Mouse (Mus musculus) layer of hippocampus, adult 2 months (tissue): ENCODE measurements around the gene Igfbp1. TPM values are rescaled to one million over a fixed set of nuclear protein-coding genes. Genes with fewer than 3 reads are reported as not detected.

Experiments used
- DNase-seq, 2 experiments: peaks; one replicate each; pipeline ENCODE4 v3.0.0; 2022; ENCODE audit warnings: low spot score in 2 of 2
- H3K27ac ChIP-seq: fragments of 200-600 bp; 2 replicates; pipeline ENCODE4 v1.8.1; 2022
- H3K4me3 ChIP-seq: fragments of 200-600 bp; 2 replicates; pipeline ENCODE4 v1.8.1; 2022; ENCODE audit warnings: mild to moderate bottlenecking
- CTCF ChIP-seq: fragments of 200-600 bp; conservative IDR thresholded peaks from 2 replicates; pipeline ENCODE4 v1.8.1; 2022; ENCODE audit warnings: antibody characterized with exemption, mild to moderate bottlenecking, moderate library complexity
- total RNA-seq, 2 experiments: library from RNA; stranded (reverse); gene quantifications; 2 replicates each; pipeline ENCODE4 v1.2.3; 2021

The Igfbp1 gene
- total RNA-seq, 2 experiments from 2014 or later: 0.23 TPM; not detected in 1

- Histone ChIP-seq H3K4me3 (no peak overlapping the region), H3K27ac (peak overlapping the region; percentile 82)
- TF ChIP-seq CTCF: 0 out of 2 replicates have a peak, but pooled peaks have one; percentile 14
Measured at GRCm38 (mm10) chr11:7226200-7226599, 28.6 kb downstream of the Igfbp1 start.

GRCm38 (mm10) chr11:7226810-7227550 lies 29.4 kb downstream of the Igfbp1 start:
- H3K4me3 ChIP-seq: no peak overlapping the region
- TF ChIP-seq CTCF: no peak
- peak overlapping the region; percentile 70 for H3K27ac ChIP-seq
- no peak for DNase-seq

More at GRCm38 (mm10) chr11:7226200-7226599, 28.6 kb downstream of the Igfbp1 start:
- peak; percentile 75 to 81 for DNase-seq

GRCm38 (mm10) chr11:7228107-7228506 lies 30.5 kb downstream of the Igfbp1 start:
- no peak for TF ChIP-seq CTCF
- DNase-seq: no peak

GRCm38 (mm10) chr11:7230000-7230399 lies 32.4 kb downstream of the Igfbp1 start:
- Histone ChIP-seq H3K4me3 (no peak overlapping the region), H3K27ac (no peak overlapping the region)
- TF ChIP-seq CTCF: no peak
- no peak for DNase-seq

More at GRCm38 (mm10) chr11:7228107-7228506, 30.5 kb downstream of the Igfbp1 start:
- Histone ChIP-seq H3K4me3 (no peak overlapping the region), H3K27ac (no peak overlapping the region)

GRCm38 (mm10) chr11:7231958-7232357 lies 34.4 kb downstream of the Igfbp1 start:
- Histone ChIP-seq H3K27ac (no peak overlapping the region), H3K4me3 (no peak overlapping the region)
- no peak for DNase-seq
- no peak for TF ChIP-seq CTCF

- no peak overlapping the region for H3K4me3 ChIP-seq
- no peak overlapping the region for H3K27ac ChIP-seq
- DNase-seq: no peak
- TF ChIP-seq CTCF: no peak
Measured at GRCm38 (mm10) chr11:7233333-7233732, 35.8 kb downstream of the Igfbp1 start.

- Histone ChIP-seq H3K27ac (no peak overlapping the region), H3K4me3 (no peak overlapping the region)
- TF ChIP-seq CTCF: no peak
- no peak for DNase-seq
Measured at GRCm38 (mm10) chr11:7234436-7234835, 36.9 kb downstream of the Igfbp1 start.

GRCm38 (mm10) chr11:7234981-7235609 lies 37.5 kb downstream of the Igfbp1 start:
- Histone ChIP-seq H3K27ac (no peak overlapping the region), H3K4me3 (no peak overlapping the region)
- no peak for DNase-seq
- no peak for TF ChIP-seq CTCF

GRCm38 (mm10) chr11:7236751-7237150 lies 39.2 kb downstream of the Igfbp1 start:
- Histone ChIP-seq H3K4me3 (no peak overlapping the region), H3K27ac (no peak overlapping the region)
- no peak for TF ChIP-seq CTCF
- DNase-seq: no peak

GRCm38 (mm10) chr11:7237712-7238111 lies 40.1 kb downstream of the Igfbp1 start:
- no peak overlapping the region for H3K4me3 ChIP-seq
- no peak for TF ChIP-seq CTCF
- H3K27ac ChIP-seq: no peak overlapping the region
- DNase-seq: no peak

GRCm38 (mm10) chr11:7238546-7238945 lies 41.0 kb downstream of the Igfbp1 start:
- Histone ChIP-seq H3K4me3 (no peak overlapping the region), H3K27ac (no peak overlapping the region)
- no peak for TF ChIP-seq CTCF
- no peak for DNase-seq

GRCm38 (mm10) chr11:7239041-7239740 lies 41.6 kb downstream of the Igfbp1 start:
- H3K4me3 ChIP-seq: no peak overlapping the region
- no peak for TF ChIP-seq CTCF
- no peak for DNase-seq
- H3K27ac ChIP-seq: no peak overlapping the region

- TF ChIP-seq CTCF: no peak
- Histone ChIP-seq H3K27ac (no peak overlapping the region), H3K4me3 (no peak overlapping the region)
- DNase-seq: no peak
Measured at GRCm38 (mm10) chr11:7244782-7245181, 47.2 kb downstream of the Igfbp1 start.
